Mouse (Mus musculus): Measurements from ENCODE around the gene Ndrg3. TPM values are rescaled to one million over a fixed set of nuclear protein-coding genes. Genes with fewer than 3 reads are reported as not detected.
"Not testable (repeated sequence)": the region's sequence is repeated elsewhere in the genome, so short reads cannot be mapped to it uniquely, and the experiment has no call there.

Gene Ndrg3
- total RNA-seq, 1 experiment from 2014 or later: 33.9 TPM

DNA sequence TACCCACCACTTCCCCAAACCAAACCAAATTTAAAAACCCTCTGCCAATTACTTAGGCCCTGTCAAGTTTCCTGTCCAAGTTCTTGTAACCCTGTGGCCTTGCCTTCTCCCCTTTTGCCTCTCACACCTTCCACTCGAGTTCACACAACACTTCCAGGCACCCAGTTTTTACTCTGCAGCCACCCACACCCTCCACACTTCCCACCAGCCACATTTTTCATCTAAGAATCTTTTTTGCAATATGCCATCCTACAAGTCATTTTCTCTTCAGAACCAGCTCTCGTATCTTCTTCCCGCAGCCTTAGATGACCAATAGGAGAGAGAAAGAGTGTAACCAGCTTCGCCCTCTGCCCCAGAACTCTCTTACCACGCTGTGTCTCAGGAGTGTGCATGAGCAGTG lies 37.4 kb downstream of the Ndrg3 start:
- ATAC-seq (replicated peaks; ENCODE audit: insufficient number of reproducible peaks, low FRiP score, low TSS enrichment, poor library complexity, severe bottlenecking): no peak

DNA sequence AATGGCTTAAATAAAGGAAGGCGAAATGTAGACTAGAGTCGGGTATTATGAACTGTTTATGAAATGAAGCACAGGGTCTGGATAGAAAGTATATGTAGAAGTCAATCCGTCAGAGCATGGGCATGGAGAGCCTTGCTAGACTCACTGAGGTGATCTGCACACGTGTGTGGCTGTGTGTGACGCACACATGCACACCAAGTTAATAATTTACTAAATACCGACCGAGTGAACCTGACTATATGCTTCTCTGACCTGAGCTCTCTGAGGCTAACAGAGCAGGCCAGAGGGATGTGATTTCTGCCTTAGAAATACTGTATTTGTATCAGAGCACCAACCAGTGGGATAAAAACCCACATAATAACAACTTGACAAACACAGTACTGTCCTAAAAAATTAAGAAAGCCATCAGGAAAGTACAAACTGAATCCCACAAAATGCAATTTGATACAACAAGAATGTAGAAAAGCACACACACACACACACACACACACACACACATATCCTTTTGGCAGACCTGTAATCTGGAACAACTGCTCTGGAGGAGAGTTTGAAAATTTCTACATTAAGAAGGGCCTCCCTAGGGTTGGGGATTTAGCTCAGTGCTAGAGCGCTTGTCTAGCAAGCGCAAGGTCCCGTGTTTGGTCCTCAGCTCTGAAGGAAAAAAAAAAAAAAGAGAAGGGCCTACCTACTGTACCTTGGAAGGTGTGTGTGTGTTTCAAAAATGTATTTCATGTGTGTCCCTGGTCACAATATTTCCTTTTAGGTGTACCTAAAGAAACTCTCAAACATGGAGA lies 40.4 kb downstream of the Ndrg3 start:
- no peak for ATAC-seq (replicated peaks; ENCODE audit: insufficient number of reproducible peaks, low FRiP score, low TSS enrichment, poor library complexity, severe bottlenecking)

DNA sequence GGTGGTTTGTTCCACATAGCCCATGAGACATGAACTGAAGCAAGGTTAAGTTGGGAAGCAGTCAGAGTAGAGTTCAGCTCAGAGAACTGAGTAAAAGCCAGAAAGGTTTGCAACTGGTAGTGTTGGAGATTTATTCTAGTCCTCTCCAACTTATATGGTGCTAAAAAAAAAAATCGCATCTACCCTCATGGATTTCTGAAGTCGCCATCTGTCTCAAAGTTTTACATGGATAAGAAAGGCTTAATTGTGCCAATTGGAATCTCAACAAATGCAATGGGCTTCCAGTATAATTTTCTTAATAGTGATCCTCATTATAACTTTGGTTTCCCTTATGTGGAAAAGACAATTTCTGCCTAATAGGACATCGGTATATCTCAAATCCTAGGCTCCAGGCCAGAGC lies 41.0 kb downstream of the Ndrg3 start:
- ATAC-seq (replicated peaks; ENCODE audit: insufficient number of reproducible peaks, low FRiP score, low TSS enrichment, poor library complexity, severe bottlenecking): no peak

- ATAC-seq (replicated peaks; ENCODE audit: insufficient number of reproducible peaks, low FRiP score, low TSS enrichment, poor library complexity, severe bottlenecking): not testable (repeated sequence)
Observed at GRCm38 (mm10) chr2:156941523-156941922, 50.3 kb downstream of the Ndrg3 start.

DNA sequence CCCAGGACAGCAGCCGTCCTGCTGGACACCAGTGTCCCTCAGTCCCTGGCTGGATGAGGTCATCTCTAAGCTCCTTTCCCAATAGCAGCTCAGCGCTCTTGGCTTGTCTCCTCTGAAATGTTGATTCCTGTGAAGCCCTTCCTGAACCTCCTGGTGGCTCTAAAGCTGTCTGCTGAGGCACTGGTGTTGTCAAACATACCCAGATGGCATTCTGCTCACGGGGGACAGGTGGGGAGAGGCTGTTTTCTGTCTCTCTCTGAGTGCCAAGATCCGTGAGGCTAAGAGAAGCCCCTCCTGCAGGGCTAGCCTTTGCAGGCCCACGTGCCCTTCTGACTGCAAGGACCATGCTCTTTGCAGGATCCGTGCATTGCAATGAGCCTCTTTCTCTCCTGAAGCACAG lies 51.9 kb downstream of the Ndrg3 start:
- not testable (repeated sequence) for ATAC-seq (replicated peaks; ENCODE audit: insufficient number of reproducible peaks, low FRiP score, low TSS enrichment, poor library complexity, severe bottlenecking)

GRCm38 (mm10) chr2:156937795-156938194 lies 54.1 kb downstream of the Ndrg3 start:
- no peak for ATAC-seq (replicated peaks; ENCODE audit: insufficient number of reproducible peaks, low FRiP score, low TSS enrichment, poor library complexity, severe bottlenecking)

DNA sequence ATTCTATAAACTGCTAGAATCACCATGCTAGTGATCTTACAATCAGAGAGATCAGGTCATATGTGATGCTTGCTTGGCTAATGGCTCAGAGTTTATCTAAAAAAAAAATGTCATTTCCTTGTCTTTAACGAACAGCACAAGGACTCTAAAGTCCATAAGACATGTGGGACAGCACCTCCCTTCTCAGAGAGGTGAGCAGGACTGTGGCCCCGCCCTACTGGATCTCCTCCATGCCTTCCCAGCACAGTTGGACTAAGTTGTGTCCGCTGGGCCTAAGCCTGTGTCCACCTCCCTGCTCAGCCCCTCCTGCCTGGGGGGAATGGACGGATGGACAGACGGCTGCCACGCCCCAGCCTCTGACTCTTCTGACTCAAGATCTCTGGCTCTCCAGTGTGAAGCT lies 56.9 kb downstream of the Ndrg3 start:
- no peak for ATAC-seq (replicated peaks; ENCODE audit: insufficient number of reproducible peaks, low FRiP score, low TSS enrichment, poor library complexity, severe bottlenecking)

DNA sequence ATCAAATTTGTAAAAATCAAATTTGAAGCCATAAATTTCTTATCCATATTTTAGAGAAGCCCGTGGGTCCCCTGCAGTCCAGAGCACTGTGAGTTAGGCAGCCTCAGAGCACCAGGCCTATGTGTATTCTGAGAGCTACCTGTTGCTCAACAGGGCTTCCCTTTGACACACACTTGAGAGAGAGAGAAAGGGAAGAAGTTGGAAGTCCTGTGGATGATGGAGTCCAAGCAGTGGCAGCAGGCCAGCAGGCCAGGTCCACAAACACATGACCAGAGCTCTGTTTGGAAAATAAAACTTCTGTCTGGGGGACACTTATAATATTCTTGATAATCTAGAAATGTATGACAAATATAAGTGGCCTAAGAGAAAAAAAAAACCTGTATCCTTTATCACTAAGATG lies 58.4 kb downstream of the Ndrg3 start:
- no peak for ATAC-seq (replicated peaks; ENCODE audit: insufficient number of reproducible peaks, low FRiP score, low TSS enrichment, poor library complexity, severe bottlenecking)

DNA sequence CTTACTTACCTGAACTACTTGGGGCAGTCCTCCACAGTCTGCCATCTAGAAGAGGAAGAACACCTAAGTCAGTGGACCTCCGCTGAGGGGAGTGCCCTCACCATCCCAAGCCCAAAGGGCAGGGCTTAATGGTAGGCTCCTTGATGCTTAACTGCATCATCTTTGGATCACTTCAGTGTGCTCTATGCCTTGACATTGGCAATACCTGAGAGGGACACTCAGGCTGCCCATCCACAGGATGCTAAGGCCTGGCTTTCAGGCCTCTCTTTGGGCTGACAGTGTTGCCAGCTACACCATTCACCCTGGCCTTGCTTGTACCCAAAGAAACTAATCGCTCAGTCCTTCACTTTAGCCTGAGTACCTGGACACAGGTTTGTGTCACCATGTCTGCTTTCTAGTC lies 60.4 kb downstream of the Ndrg3 start:
- ATAC-seq (replicated peaks; ENCODE audit: insufficient number of reproducible peaks, low FRiP score, low TSS enrichment, poor library complexity, severe bottlenecking): no peak

DNA sequence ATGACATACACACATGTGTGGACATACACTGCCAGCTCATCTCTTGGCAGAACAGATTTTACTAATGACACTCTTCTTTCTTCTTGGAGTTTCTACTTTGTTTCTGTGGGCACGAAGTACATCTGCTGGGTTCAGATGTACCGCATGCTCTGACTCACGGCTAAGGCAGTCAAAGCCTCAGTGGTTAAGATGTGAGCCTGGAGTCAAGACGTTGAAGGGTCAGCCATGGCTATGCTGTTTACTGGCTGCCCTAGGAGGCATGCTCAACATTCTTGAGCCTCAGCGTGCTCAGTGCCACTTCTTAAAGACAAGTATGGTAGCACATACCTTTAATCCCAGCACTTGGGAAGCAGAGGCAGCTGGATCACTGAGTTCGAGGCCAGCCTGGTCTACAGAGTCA lies 61.3 kb downstream of the Ndrg3 start:
- no peak for ATAC-seq (replicated peaks; ENCODE audit: insufficient number of reproducible peaks, low FRiP score, low TSS enrichment, poor library complexity, severe bottlenecking)

- no peak for ATAC-seq (replicated peaks; ENCODE audit: insufficient number of reproducible peaks, low FRiP score, low TSS enrichment, poor library complexity, severe bottlenecking)
Observed at GRCm38 (mm10) chr2:156929519-156930120, 62.2 kb downstream of the Ndrg3 start.

GRCm38 (mm10) chr2:156928606-156929005 lies 63.2 kb downstream of the Ndrg3 start:
- ATAC-seq (replicated peaks; ENCODE audit: insufficient number of reproducible peaks, low FRiP score, low TSS enrichment, poor library complexity, severe bottlenecking): no peak

- ATAC-seq (replicated peaks; ENCODE audit: insufficient number of reproducible peaks, low FRiP score, low TSS enrichment, poor library complexity, severe bottlenecking): no peak
Observed at GRCm38 (mm10) chr2:156927663-156928062, 64.2 kb downstream of the Ndrg3 start.

- ATAC-seq (replicated peaks; ENCODE audit: insufficient number of reproducible peaks, low FRiP score, low TSS enrichment, poor library complexity, severe bottlenecking): not testable (repeated sequence)
Observed at GRCm38 (mm10) chr2:156925611-156926010, 66.2 kb downstream of the Ndrg3 start.

GRCm38 (mm10) chr2:156925075-156925474 lies 66.8 kb downstream of the Ndrg3 start:
- ATAC-seq (replicated peaks; ENCODE audit: insufficient number of reproducible peaks, low FRiP score, low TSS enrichment, poor library complexity, severe bottlenecking): not testable (repeated sequence)

GRCm38 (mm10) chr2:156924210-156924898 lies 67.5 kb downstream of the Ndrg3 start:
- ATAC-seq (replicated peaks; ENCODE audit: insufficient number of reproducible peaks, low FRiP score, low TSS enrichment, poor library complexity, severe bottlenecking): no peak

DNA sequence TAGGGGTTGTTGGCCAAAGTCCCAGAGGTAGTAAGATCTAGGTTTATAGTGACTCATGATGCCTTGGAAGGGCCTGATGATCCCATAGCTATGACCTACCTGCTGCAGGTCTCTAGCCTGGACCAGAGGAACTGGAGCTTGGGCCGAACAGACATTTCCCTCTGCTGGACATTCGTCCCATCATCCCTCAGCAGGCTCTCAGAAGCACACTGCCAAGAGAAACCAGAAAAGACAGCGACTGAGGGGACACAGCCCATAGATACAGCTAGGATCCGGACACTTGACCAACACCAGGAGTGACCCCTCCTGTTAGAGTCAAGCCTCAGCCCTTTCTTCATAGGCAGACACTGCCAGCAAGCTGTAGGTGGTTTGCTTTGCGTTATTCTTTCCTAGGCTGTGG lies 68.8 kb downstream of the Ndrg3 start:
- no peak for ATAC-seq (replicated peaks; ENCODE audit: insufficient number of reproducible peaks, low FRiP score, low TSS enrichment, poor library complexity, severe bottlenecking)

DNA sequence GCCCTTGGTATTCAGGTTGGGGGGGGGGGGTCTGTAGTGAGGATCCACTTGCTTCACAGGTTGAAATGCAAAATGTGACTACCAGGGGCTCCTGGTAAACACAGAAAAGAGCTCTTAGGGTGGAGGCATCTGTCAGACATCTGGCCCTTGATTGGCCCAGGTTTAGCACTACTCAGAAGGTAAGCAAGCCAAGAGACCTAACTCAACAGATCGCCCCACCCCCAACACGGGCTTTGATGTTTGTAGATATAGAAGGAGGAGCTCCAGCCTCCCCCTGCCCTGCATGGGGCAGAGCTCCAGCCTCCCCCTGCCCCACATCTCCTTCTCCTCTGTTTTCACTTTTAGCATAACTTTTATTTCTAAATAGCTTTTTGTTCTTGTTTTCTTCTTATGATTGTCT lies 72.1 kb downstream of the Ndrg3 start:
- no peak for ATAC-seq (replicated peaks; ENCODE audit: insufficient number of reproducible peaks, low FRiP score, low TSS enrichment, poor library complexity, severe bottlenecking)

- ATAC-seq (replicated peaks; ENCODE audit: insufficient number of reproducible peaks, low FRiP score, low TSS enrichment, poor library complexity, severe bottlenecking): not testable (repeated sequence)
Observed at GRCm38 (mm10) chr2:156919191-156919590, 72.7 kb downstream of the Ndrg3 start.

DNA sequence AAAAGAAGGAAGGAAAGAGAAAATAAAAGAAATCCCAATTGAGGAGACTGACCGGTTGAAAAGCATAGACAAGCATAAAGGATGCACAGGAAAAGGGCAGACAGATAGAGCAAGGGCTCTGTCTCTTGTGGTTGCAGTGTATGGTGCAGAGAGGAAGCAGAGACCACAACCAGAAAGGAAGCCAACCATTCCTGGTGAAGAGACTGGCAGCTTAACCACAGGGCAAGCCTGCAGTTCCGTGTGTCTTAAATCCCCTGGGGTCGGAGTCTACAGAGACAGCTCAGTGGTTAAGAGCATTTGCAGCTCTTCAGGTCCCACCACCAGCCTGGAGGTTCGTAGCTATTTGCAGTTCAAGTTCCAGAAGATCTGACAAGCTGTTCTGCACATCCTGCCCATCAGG lies 73.3 kb downstream of the Ndrg3 start:
- peak; percentile 27; the same call in 1 of the 2 replicates for ATAC-seq (replicated peaks; ENCODE audit: insufficient number of reproducible peaks, low FRiP score, low TSS enrichment, poor library complexity, severe bottlenecking)

Measured in monocyte, adult 5-6 weeks (primary cell).